Mouse (Mus musculus) hindbrain, embryonic 16.5 days (tissue): ENCODE measurements around the gene Ccnb3. TPM values are rescaled to one million over a fixed set of nuclear protein-coding genes. Genes with fewer than 3 reads are reported as not detected.
"Not testable (repeated sequence)": the region's sequence is repeated elsewhere in the genome, so short reads cannot be mapped to it uniquely, and the experiment has no call there.

Experiments used
- ATAC-seq: fragments of 200-750 bp; cut with Nextera tagmentation; 2 replicates; pipeline ENCODE4 v1.8.0; 2017; ENCODE audit warnings: moderate TSS enrichment, moderate library complexity
- H3K27ac ChIP-seq: fragments of 300-500 bp; sonication (generic); 2 replicates; pipeline ENCODE4 v1.5.1; 2014; ENCODE audit warnings: low read depth, mild to moderate bottlenecking, control low read depth, low read length, moderate library complexity
- H3K27me3 ChIP-seq: fragments of 300-500 bp; sonication (generic); replicated peaks from 2 replicates; pipeline ENCODE4 v1.6.1; 2014; ENCODE audit warnings: low read length; ENCODE audit not compliant: control insufficient read depth, insufficient read depth
- H3K36me3 ChIP-seq: fragments of 300-500 bp; sonication (generic); 2 replicates; pipeline ENCODE4 v1.6.1; 2014; ENCODE audit warnings: mild to moderate bottlenecking, low read length, moderate library complexity, mixed read lengths; ENCODE audit not compliant: control insufficient read depth, insufficient read depth
- H3K4me1 ChIP-seq: fragments of 300-500 bp; sonication (generic); 2 replicates; pipeline ENCODE4 v1.6.1; 2014; ENCODE audit warnings: low read depth, low read length; ENCODE audit not compliant: control insufficient read depth, insufficient read depth
- H3K4me2 ChIP-seq: fragments of 300-500 bp; sonication (generic); 2 replicates; pipeline ENCODE4 v1.6.1; 2014; ENCODE audit warnings: mild to moderate bottlenecking, low read length, control low read depth, moderate library complexity
- H3K4me3 ChIP-seq: fragments of 300-500 bp; sonication (generic); 2 replicates; pipeline ENCODE4 v1.5.1; 2014; ENCODE audit warnings: mild to moderate bottlenecking, low read length, control low read depth, moderate library complexity
- H3K9ac ChIP-seq: fragments of 300-500 bp; sonication (generic); 2 replicates; pipeline ENCODE4 v1.6.1; 2014; ENCODE audit warnings: low read depth, mild to moderate bottlenecking, control low read depth, low read length, moderate library complexity
- H3K9me3 ChIP-seq: fragments of 300-500 bp; sonication (generic); 2 replicates; pipeline ENCODE4 v1.6.1; 2014; ENCODE audit warnings: mild to moderate bottlenecking, low read length, moderate library complexity; ENCODE audit not compliant: control insufficient read depth
- WGBS: fragments of 180-500 bp; shearing (Covaris S2); extraction: QIAGEN DNeasy Blood & Tissue Kit; methylation state at CpG from one replicate; pipeline ENCODE4 v1.1.7; 2014; 5-methylcytosine and 5-hydroxymethylcytosine counted together
- polyA plus RNA-seq: library from polyadenylated mRNA; unstranded; fragments of >200 nt; fragmentation: Nextera tagmentation; extraction: Ambion mirVana; gene quantifications from 2 replicates; pipeline ENCODE4 v1.2.1, GENCODE M21; 2015

Gene Ccnb3
- polyA plus RNA-seq: not detected in 2 replicates

DNA sequence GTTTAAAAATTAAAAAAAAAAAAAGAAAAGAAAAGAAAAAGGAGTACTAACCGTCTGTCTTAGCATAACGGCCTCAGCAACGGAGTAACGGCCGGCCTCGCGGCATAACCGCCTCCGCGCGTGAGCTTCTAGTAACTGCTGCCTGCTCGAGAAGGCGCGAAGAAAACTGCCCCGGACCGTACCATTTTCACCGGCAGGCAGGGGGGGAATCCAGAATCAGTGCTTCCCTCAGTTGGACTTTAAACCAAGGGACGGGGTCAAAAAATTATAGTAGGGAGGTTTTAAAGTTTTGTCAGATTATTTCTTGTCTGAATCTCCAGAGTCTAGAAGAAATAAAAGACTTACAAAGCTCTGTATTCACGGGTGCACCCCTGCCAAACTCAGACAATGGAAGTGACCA lies at the start of gene Ccnb3:
Gene Ccnb3 (minus strand): TSS at position 101 of the 400 bp plus-strand sequence.
- 94% methylated on average over 19 of the region's 19 CpGs for WGBS
- H3K9me3 ChIP-seq: no peaks in the 10 kb centered on the region
- H3K4me2 ChIP-seq: no peak within 1 kb of the TSS
- no peak within 1 kb of the TSS for H3K4me3 ChIP-seq
- no peak within 1 kb of the TSS for H3K9ac ChIP-seq
- H3K27ac ChIP-seq: no peak within 1 kb of the TSS
- no peaks in the 10 kb centered on the region for H3K36me3 ChIP-seq
- H3K27me3 ChIP-seq: no peaks in the 10 kb centered on the region
- H3K4me1 ChIP-seq: no peaks in the 10 kb centered on the region
- ATAC-seq: no peak

DNA sequence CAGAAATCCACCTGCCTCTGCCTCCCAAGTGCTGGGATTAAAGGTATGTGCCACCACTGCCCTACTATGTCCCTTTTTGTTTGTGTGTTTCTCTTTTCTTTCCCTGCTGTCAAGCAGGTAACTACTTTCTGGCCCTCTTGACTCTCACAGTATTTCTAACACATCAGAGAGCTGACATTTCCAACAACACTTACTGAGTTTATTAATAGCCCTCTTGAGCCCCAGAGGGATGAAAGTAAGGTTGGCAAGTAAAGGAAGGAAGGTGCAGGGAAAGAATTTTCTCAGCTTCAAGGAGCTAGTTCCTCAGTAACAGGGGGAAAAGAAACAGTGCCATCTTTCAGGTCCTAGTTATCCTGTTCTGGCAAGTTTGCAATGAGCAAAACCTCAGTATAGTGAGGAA lies 48.9 kb upstream of the Ccnb3 start:
- no peaks in the 10 kb centered on the region for H3K36me3 ChIP-seq
- H3K4me1 ChIP-seq: no peaks in the 10 kb centered on the region
- H3K9me3 ChIP-seq: no peaks in the 10 kb centered on the region
- H3K27me3 ChIP-seq: no peaks in the 10 kb centered on the region
- no peak overlapping the region for H3K4me2 ChIP-seq
- ATAC-seq: no peak
- H3K4me3 ChIP-seq: no peak overlapping the region
- H3K9ac ChIP-seq: no peak overlapping the region
- no peak overlapping the region for H3K27ac ChIP-seq

DNA sequence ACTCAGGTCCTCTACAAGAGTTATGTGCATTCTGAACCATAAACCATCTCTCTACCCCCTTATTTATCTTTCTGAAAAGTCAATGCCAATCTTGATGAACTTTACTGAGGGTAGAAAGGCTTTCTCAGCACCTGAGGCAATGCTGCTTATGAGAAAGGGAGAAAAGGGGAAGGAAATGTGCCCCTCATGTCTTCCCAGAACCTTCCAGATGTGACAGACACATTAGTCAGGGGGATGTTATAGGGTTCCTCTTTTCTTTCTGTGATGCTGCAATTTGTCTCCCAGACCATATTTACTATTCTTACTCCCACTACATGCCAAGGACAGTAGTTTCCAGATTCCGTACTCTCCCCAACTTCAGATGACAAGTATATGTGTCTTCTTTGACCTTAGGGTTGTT lies 44.5 kb upstream of the Ccnb3 start:
- Histone ChIP-seq H3K4me1 (no peaks in the 10 kb centered on the region), H3K27ac (no peak overlapping the region), H3K9ac (no peak overlapping the region), H3K4me2 (no peak overlapping the region), H3K9me3 (no peaks in the 10 kb centered on the region), H3K36me3 (no peaks in the 10 kb centered on the region), H3K4me3 (no peak overlapping the region), H3K27me3 (no peaks in the 10 kb centered on the region)
- ATAC-seq: no peak
- WGBS: 100% methylated on average over 1 of the region's 1 CpGs

DNA sequence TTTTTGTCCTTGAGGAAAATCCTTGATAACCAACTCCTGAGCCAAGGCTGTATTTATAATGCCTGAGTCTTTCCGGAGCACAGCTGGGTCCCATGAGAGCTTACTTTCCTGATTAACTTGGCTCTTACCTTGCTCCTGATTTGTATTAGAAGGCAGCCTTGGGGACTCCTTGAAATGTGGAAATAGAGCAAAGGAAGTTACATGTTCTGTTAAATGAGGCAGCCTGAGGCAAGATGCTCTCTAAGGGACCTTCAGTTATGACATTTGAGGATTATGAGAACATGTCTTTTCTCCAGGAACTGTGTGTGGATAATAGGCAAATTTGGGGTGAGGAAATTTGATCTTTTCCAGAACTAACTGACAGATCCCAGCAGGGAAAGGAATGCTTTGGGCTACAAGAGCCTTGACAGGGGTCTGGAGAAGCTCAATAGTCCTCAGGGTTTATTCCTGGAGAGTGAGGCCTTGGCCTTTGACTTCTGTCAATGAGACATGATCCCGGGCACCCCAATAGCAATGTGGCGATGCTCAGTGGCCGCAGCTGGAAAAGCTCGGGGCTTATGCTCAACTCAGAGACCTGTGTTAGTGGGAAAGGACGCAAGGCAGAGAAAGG lies 38.5 kb upstream of the Ccnb3 start:
- Histone ChIP-seq H3K4me2 (no peak overlapping the region), H3K27me3 (no peaks in the 10 kb centered on the region), H3K4me3 (no peak overlapping the region), H3K9ac (no peak overlapping the region), H3K36me3 (no peaks in the 10 kb centered on the region), H3K9me3 (no peaks in the 10 kb centered on the region), H3K4me1 (no peaks in the 10 kb centered on the region), H3K27ac (no peak overlapping the region)
- ATAC-seq: no peak
- 70% methylated on average over 6 of the region's 6 CpGs for WGBS

DNA sequence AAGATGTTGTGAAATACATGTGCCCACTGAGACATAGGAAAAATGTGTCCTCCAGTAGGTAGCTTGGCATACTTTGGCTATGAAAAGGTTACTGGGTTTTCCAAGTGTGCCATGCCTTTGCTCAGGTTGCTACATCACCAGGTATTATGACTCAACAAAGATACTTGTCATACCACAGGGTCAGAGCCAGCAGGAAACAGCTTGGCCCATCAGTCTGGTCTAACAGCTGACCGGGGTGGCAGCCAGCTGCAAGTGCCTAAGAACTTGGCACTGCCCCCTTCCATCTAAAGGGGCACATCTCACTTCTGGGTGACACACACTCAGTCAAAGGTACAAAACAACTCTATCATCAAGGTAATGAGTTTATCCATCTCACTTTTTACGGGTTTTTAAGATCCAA lies 26.6 kb upstream of the Ccnb3 start:
- no peak overlapping the region for H3K27ac ChIP-seq
- no peak for ATAC-seq
- H3K27me3 ChIP-seq: no peaks in the 10 kb centered on the region
- no peak overlapping the region for H3K4me3 ChIP-seq
- H3K4me2 ChIP-seq: no peak overlapping the region
- no peak overlapping the region for H3K9ac ChIP-seq
- WGBS: 83% methylated on average over 2 of the region's 2 CpGs
- H3K4me1 ChIP-seq: no peaks in the 10 kb centered on the region
- H3K9me3 ChIP-seq: 0 out of 2 replicates have a peak, but pooled peaks cover 3% of the 10 kb centered on the region
- no peaks in the 10 kb centered on the region for H3K36me3 ChIP-seq

DNA sequence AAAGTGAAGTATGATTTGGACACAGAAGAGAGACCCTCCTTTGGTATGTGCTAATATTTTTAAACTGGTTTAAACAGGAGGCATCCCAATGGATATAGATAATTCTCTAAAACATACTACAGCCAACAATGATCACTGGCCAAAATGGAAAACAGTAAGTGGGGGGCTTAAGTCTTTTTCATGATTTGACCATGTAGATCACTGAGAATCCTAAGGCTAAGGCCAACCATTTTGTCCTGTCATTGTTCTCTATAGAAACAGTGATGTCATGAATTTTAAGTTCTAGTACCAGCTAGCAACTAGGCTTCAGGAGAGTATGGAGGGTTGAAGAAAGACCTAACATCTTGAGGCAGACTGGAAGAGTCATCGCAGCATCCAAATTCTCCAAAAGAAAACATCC lies 25.8 kb upstream of the Ccnb3 start, which contains the start of gene Akap4:
Gene Akap4 (plus strand): TSS at position 301 of the 400 bp plus-strand sequence.
- WGBS: 96% methylated on average over 1 of the region's 1 CpGs
- Histone ChIP-seq H3K4me3 (no peak within 1 kb of the TSS), H3K9ac (no peak within 1 kb of the TSS), H3K36me3 (no peaks in the 10 kb centered on the region), H3K4me1 (no peaks in the 10 kb centered on the region), H3K4me2 (no peak within 1 kb of the TSS), H3K27me3 (no peaks in the 10 kb centered on the region), H3K27ac (no peak within 1 kb of the TSS), H3K9me3 (0 out of 2 replicates have a peak, but pooled peaks cover 2% of the 10 kb centered on the region)
- ATAC-seq: no peak

DNA sequence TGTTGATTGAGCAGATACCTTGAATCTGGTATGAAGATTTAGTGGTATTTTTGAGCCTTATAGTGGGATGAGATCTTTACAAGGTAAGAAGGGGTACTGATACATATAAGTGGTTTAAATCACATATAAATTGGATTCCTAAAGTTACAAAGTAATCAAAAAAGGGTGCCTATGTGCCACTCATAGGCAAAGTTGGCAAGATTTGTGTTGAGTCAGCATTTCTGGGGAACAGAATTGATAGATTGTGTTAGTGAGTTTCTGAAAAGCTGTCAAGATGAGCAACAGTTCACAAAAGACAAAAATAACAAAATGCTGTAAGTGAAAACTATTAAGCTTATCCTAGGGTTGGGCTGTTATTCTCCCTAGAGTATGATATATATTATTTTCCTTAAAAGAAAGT lies 22.7 kb upstream of the Ccnb3 start:
- Histone ChIP-seq H3K4me2 (no peak overlapping the region), H3K4me3 (no peak overlapping the region), H3K9me3 (no peaks in the 10 kb centered on the region), H3K36me3 (no peaks in the 10 kb centered on the region), H3K27ac (no peak overlapping the region), H3K4me1 (no peaks in the 10 kb centered on the region), H3K9ac (no peak overlapping the region), H3K27me3 (no peaks in the 10 kb centered on the region)
- ATAC-seq: no peak

DNA sequence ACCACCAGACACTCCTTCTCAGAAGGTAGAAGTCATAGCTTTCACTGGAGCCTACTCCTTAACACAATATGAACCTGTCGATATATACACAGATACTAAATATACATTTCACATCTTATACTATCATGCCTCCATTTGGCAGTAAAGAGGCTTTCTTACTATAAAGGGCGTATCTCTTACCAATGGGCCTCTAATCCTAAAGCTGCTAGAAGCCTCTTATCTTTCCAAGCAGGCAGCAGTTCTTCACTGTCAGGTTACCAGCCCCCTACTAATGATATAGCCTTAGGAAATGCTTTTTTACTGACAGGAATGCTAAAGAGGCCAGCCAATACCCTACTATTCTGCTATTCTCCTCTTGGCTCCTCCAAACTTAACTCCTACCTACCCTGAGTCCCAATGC lies 16.2 kb upstream of the Ccnb3 start:
- Histone ChIP-seq H3K9me3 (no peaks in the 10 kb centered on the region), H3K4me1 (no peaks in the 10 kb centered on the region), H3K36me3 (no peaks in the 10 kb centered on the region), H3K27me3 (no peaks in the 10 kb centered on the region), H3K4me3 (no peak overlapping the region), H3K4me2 (no peak overlapping the region), H3K9ac (no peak overlapping the region), H3K27ac (no peak overlapping the region)
- ATAC-seq: no peak
- WGBS: 90% methylated on average over 2 of the region's 2 CpGs

DNA sequence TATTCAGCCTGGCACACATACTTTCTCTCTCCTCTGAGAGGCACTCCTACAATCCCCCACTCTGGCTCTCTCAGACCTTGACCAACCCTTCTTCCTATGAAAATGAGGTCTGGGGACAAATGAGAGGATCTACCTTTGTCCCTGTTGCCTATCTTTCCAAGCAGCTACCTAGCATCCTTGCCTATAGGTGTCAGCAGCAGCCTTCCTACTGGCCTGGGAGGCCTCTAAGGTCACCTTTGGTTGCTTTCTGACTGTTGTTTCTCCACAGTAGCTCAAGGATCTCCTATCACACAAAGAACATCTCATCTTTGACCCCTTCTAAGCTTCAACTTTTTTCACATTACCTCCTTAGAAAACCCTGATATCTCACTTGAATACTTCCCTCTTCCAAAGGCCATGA lies 15.6 kb upstream of the Ccnb3 start:
- no peak overlapping the region for H3K4me3 ChIP-seq
- H3K27me3 ChIP-seq: no peaks in the 10 kb centered on the region
- no peak overlapping the region for H3K9ac ChIP-seq
- no peaks in the 10 kb centered on the region for H3K4me1 ChIP-seq
- no peak overlapping the region for H3K4me2 ChIP-seq
- H3K36me3 ChIP-seq: no peaks in the 10 kb centered on the region
- H3K9me3 ChIP-seq: no peaks in the 10 kb centered on the region
- no peak for ATAC-seq
- no peak overlapping the region for H3K27ac ChIP-seq

DNA sequence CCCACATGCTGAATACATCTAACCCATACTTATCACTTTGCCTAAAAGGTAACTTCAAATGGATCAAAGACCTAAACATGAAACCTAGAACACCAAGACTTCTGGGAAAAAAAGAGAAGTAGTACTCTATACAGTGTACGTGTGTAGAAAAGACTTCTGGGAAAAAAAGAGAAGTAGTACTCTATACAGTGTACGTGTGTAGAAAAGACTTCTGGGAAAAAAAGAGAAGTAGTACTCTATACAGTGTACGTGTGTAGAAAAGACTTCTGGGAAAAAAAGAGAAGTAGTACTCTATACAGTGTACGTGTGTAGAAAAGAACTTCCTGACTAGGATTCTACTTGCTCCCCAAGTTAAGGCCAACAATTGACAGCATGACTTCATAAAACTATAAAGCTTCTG lies 57.5 kb downstream of the Ccnb3 start:
- H3K27ac ChIP-seq, H3K4me3 ChIP-seq, H3K4me1 ChIP-seq, H3K4me2 ChIP-seq, H3K9ac ChIP-seq, H3K36me3 ChIP-seq, H3K27me3 ChIP-seq, ATAC-seq, H3K9me3 ChIP-seq: not testable (repeated sequence)
- 80% methylated on average over 3 of the region's 4 CpGs for WGBS
